Mouse (Mus musculus) retina, embryonic 14.5 days (tissue): ENCODE data around the gene Cox10.

Experiments
- DNase-seq: peaks from one replicate; pipeline ENCODE4 v3.0.0-alpha.2; 2015; ENCODE audit warnings: low spot score

The Cox10 gene

GRCm38 (mm10) chr11:63999431-63999830 is 79.8 kb downstream of the Cox10 start:
- no peak for DNase-seq

DNA sequence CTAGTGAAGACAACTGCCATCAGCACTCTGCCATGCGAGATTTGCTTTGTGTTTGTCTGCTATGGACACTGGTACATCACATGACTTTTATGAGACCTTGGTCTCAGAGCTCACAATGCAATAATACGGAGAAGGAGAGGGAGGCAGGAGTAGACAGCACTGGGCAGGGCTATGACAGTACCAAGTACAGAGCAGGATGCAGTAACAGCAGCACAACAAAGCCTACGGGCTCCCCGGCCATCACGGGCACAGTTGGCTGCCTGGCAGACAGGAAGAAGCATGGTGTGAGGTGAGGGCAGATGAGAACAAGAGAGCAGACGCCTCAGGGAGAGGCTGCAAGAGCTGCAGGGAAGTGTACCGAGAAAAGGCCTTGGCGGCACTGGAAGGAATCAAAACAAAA is 87.3 kb downstream of the Cox10 start:
- DNase-seq = no peak

- peak; percentile 23 for DNase-seq
Measured at GRCm38 (mm10) chr11:63990759-63991158, 88.5 kb downstream of the Cox10 start.

DNA sequence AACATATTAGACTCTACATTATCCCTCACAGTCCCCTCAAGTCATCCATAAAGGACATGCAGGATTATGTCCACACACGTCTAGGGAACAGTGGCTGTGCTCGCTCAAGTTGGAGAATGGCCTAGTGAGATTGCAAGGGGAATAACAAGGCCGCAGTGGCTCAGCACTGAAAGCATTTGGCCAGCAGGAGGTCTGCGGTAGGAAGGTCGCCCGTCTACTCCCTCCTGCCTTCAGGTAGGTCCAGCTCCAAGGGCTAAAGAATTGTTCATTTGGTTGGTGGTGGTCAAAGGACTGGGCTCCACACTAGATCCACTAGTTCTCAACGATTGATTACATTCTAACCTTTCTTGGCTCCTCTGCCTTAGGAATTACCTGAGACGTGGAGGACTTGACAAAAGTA is 89.0 kb downstream of the Cox10 start:
- no peak for DNase-seq

- no peak for DNase-seq
Measured at GRCm38 (mm10) chr11:63988991-63989860, 90.0 kb downstream of the Cox10 start.

DNA sequence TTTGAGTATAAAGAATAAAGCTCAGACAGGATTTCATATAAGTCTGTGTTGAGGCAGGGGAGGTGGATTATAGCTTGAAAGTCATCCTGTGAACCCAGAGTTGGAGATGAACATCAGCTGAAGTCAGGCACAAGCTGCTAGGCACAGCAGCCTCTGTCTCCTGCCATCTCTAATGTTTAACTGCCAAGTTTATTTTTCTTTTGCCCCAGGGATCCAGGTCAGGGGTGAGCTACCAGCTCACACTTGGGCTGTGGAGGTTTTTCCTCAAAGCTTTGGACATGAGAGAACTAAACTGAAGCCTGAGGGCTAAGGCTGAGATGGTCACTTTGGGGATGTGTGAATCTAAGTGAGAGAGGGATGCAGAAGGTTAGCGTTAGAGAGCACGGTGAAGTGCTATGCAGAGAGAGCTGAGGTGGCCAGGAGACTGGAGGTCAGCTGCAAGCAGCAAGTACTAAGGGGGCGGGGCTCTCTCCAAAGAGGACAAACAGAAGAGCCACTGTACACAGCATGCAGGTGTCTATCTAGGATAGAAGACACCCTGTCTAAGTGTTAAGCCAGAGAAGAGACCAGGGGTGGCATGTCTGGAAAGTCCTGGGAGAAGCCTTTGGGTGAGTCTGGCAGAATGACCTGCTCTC is 91.1 kb downstream of the Cox10 start:
- no peak for DNase-seq

GRCm38 (mm10) chr11:63986710-63987109 is 92.6 kb downstream of the Cox10 start:
- no peak for DNase-seq

DNA sequence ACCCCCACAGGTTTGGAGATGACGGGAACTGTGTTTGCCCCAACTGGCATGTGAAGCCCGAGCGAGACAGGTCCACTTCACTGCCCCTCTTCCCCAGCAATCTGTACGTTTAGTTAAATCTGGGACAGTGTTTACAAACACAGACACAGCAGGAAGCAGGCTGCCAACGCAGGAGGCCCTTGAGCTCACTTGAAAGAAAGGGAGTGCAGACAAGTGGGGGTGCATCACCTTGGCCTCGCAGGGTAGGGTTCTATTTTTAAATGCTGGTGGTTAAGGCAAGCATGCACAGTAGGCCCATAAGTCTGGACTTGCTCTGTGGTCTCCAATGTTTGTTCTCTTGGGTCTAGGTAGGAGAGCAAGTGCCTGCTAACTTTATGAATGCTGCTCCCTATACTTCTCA is 93.8 kb downstream of the Cox10 start:
- DNase-seq = no peak

DNA sequence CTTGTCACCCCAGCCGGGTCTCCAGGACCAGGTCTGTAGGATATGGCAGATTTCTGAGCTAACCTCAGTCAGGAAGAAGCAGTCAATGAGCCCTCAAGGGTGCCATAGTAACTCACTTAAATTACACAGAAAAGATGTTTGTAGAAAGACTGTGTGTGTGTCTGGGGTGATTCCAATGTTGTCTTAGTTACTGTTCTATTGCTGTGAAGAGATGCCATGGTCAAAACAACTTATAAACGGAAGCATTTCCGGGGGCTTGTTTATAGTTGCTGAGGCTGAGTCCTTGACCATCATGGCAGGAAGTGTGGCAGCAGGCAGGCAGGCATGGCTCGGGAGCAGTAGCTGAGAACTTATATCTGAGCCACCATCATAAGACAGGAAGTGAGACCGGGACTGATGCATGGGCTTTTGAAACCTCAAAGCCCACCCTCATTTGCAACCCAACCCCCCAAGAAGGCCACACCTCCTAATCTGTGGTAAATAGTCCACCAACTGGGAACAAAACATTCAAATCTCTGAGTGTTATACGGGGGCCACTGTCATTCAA is 94.6 kb downstream of the Cox10 start:
- DNase-seq = no peak

DNA sequence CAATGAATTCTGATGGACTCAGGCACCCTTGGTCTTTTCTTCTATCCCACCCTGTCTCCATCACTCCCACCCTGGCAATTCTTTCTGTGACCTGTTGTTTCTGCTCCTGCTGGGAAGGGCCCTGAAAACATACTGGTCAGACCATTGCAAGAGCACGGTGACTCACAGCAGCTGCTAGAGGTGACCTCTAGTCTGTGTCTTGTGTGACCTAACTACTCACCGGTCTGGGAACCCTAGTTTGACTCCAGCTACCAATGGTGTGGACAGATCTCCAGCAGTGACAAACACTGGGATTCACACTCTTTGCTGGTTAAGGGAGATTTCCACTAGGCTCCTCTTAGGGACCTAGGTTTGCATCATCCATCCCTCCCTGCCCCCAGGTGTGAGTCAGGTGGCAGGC is 101.5 kb downstream of the Cox10 start:
- no peak for DNase-seq

- DNase-seq = no peak
Measured at GRCm38 (mm10) chr11:63976775-63977174, 102.5 kb downstream of the Cox10 start.

GRCm38 (mm10) chr11:63975260-63975899 is 103.9 kb downstream of the Cox10 start:
- DNase-seq = no peak

GRCm38 (mm10) chr11:63973973-63974372 is 105.3 kb downstream of the Cox10 start:
- no peak for DNase-seq

DNA sequence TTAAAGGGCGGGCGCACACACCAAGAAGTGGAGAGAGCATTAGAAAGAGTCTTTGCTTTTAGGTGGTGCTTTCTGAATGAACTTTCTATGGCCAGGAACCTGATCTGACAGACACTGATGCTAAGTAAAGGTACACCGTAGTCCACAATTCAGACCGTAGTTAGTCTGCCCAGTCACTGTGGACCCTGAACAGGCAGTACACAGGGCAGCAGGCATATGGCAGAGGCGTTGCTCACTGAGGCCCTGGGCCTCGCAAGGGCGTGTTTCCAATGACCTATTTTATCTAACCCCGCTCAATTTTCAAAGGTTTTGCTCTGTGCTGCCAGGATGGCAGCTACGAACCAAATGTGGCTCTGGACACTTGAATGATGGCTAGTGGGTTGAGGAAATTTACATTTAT is 107.8 kb downstream of the Cox10 start:
- DNase-seq = no peak

DNA sequence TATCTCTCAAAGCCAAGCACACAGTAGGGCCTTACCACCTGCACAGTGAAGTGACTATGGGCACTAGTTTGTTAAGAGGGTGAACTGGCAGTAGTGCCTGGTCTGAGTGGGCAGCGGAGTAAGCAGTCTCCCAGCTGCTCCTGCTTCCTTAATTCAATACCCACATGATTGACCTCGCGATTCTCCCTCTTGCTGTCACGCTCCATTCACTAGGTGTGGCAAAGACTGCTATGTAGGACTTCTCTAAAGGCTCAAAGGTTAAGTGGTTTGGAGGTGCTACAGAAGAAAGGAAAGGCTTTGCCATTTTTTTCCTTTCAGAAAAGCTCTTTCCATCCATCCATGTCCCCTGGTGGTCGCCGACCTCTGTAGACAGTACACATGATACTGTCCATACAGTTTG is 108.5 kb downstream of the Cox10 start:
- DNase-seq = no peak

GRCm38 (mm10) chr11:63969205-63969910 is 109.9 kb downstream of the Cox10 start:
- peak; percentile 26 for DNase-seq

DNA sequence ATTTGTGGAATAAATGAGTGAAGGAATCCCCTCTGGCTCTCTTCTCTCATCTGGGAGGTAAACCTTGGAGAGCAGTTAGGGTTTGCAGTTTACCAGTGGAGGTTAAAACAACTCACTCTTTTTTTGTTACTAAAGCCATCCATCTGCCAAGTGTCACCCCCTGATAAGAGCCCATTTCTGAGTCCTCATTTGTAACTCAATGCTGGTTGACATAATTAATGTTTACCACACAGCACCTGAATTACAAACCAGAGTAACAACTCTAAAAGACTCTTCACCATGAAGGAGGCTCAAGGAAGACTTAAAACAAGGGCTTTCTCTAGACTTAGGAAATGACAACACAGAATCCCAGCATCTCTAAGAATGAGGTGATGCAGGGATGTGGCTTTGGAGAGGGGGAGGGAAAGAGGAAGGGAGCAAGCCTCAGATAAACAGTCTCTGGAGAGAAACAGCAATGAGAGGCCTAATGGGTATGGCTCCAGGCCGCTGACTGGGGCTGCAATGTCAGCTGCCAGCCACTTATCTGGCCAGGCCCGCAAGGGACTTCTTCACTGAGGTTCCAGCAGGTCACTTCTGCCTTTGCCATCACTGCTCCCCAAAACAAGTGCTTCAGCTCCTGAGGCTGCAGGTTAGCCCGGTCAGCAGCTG is 110.8 kb downstream of the Cox10 start:
- DNase-seq = peak; percentile 34

DNA sequence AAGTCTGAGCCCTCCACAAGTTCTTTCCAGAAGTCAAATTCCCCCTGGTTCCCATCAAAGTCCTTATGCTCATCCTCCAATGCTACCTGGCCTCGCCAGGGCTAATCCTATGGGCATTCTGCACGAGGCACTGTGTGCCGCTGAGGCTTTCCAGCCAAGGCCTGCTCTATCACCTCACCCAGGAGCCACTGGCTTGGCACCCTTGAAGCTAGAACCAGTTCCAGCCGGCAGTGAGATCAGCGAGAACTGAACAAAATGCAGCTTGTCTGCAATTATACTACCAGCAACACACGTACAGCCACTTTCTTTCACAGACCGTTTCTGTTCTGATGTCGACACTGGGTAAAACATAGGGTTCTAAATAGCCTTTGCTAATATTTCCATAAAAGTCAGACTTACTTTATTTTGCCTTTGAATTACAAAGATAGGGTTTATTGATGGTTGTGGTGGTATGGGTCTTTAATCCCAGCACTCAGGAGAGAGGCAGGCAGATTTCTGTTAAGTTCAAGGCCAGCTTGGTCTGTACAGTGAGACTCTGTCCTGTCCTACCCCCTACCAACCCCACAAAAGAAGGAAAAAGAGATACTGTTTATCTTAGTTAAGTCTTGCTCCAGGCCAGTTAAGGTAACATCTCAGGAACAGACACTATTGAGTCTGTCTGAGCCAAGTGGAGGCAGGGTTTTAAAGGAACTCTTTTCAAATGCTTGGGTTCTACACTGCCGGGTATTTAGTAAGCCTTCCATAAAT is 111.5 kb downstream of the Cox10 start:
- DNase-seq = no peak

DNA sequence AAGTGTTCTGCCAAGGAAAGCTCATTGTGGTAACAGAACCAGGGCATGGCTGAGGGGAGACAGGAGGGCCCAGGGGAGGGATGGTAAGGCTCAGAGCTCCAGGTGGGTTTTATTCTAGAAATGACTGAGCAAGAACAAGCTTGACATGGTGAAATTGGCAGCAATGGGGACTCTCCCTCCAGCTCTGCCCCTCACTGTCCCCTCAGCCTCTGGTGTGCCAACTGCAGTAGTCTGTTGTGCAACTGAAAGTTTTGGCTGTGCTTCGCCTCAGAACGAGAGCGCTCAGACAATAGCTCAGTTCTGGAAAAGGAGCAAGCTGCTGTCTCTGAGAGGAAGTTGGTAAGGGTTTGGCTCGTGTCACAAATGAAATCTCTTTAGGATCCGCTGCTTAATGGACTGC is 113.8 kb downstream of the Cox10 start:
- no peak for DNase-seq

- DNase-seq = peak; percentile 33
Measured at GRCm38 (mm10) chr11:63957207-63957606, 122.1 kb downstream of the Cox10 start.

DNA sequence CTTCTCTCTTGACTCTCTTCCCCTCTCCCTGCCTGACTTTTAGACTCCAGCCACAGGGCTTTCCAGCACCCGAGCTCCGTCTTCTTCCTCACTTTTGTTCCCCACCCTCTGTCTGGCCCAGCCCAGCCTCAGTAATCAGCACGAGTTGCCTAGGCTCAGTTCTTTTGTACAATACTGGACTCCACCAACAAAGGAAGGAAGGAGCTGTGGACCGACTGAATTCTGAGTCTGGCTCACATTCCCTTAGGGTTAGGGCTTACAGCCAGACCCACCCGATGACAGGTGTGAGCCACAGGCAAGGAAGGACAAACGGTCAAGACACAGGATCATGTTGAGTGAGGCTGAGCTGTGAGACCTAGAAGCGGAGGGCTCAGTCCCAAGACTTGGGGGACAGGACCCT is 122.5 kb downstream of the Cox10 start:
- DNase-seq = no peak
